Mouse (Mus musculus): ENCODE measurements around the gene Ablim2.

Ablim2 gene

DNA sequence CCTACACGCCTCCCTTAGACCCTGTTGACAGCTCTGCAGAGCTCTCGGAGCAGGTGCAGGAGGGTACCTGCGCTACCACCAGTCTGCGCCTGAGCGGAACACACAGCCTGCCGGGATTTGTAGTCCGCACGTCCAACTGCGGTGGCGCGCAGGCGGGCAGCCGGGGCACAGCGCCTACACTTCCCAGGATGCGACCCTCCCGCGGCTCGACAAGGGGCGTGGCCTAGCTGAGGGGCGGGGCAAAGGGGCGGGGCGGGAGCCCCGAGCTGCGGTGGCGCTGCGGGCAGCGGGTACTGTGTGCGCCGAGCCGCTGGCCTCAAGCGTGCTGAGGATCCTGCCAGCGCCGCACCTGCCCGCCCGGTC, at the start of gene Ablim2:
Gene Ablim2 (plus strand): TSS at position 242 of the 363 bp plus-strand sequence.
- DNase-seq (ENCODE audit: low spot score in 2 of 2), result peak; percentile 85 to 92

DNA sequence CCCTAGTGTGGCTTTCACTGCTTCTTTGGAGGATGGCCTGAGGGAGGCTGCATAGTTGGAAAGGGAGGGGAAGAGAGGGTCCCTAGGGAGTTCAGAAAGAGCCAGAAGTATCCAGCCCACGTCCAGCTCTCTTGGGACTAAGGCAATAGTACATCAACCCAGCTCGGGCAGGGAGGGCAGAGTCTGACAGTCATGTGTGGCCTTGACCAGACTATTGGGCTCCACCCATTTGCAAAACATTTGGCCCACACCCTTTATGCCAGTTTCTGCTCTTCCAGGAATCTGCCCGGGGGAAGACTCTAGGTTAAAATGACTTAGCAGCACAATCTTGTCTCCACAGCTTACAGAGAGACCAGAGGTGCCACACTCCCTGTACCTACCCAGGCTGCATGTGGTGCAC, 47.2 kb upstream of the Ablim2 start:
- DNase-seq (ENCODE audit: low spot score in 2 of 2), result no peak

DNA sequence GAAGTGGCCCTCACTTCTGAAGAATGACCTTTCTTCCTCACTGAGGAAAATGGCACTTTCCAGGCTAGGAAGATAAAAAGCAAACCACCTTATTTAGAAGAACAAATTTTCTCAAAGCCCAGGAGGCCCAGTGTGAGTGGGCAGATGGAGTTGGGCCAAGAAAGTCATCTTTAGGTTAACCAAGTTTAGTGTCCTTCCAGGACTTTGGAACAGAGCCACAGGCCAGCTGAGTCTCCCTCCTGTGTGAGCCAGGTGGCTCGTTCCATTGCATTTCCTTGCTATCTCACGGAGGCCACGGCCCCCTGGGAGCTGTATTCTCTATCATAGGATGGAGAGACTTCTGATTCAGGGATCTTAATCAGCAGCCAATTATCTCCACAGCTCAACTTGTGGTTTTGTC, 46.7 kb upstream of the Ablim2 start:
- no peak for DNase-seq (ENCODE audit: low spot score in 2 of 2)

DNA sequence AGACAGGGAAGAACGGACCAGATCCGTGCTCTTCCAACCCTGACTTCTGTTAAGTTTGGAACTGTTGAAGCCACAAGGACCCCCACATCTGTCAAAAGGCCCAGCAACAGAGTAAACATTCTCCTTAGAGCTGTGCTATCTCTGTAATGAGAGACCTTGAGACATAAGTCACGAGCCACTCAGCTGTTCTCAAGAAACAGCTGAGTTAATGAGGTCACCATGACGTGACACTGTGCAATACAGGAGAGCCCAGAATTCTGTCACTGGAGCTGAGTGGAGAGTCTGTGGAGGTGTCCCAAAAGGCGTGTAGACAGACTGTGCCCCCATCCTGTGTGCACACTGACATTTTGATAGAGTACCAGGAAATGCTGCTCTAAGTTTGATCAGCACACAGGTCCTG, 45.2 kb upstream of the Ablim2 start:
- DNase-seq (ENCODE audit: low spot score in 2 of 2), result no peak

DNA sequence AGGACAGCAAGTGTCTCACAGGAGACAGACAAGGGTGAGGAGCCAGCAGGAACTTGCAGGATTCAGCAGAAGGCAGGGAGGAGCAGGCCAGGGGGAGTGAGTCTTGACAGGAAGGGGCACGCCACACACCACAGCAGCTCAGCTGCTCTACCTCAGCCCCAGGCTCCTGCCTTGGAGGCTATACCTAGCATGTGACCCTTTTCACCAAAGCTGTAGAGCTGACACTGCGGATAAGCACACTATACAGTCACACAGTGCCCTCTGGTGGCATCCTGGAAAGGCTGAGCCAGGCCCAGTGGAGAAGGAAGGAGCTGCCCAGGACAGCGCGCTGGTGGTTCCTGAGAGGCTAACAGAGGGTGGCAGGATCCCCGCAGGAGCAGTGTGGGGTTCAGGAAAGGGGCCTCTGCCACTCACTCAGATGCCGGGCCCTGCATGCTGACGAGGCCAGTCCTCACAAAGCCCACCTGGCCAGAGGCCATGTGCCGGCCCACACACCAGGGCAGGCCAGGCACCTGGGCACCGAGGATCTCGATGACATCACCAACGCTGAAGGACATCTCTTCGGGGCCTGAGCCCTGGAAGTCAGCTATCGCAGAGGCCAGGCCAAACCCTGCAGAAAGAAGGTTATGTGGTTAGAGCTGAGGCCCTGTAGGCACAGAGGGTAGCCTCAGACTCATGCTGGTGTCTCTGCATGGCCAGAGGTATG, 43.9 kb upstream of the Ablim2 start:
- peak; percentile 64 to 76 for DNase-seq (ENCODE audit: low spot score in 2 of 2)

DNA sequence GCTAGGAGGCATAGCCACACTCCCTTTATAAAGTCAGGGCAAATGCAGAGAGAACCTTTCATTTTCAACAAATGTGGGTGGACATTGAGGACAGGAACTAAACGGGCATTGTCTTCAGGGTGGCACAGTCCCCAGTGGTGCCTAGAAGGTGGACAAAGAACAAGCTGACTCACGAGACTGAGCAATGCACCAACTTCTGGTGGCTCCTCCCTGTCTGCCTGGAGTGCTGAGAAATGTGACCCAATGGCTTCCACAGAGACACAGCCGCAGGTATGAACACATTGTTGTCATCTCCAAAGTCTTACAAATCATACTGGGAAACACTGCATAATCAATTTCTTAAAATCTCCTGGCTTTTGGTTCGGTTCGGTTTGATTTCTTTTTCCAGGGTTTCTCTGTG, 40.2 kb upstream of the Ablim2 start:
- DNase-seq (ENCODE audit: low spot score in 2 of 2), result no peak

DNA sequence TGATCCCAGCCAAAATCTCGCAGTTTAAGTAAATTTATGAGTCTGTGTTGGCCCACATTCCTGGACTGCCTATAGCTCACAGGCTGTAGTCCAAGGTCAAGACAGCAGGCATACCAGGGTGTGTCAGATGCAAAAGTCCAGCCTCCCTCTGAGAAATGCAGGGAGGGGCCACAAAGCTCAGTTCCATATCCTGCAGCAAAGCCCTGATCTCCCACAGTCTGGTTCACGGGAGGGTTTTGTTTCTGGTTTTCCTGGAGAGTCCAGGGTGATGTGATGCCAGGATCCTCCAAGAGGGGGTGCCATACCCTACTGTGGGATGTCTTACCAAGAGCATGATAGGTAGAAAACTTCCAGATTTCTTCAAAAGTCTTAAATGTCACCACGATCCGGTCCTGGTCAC, 39.7 kb upstream of the Ablim2 start:
- DNase-seq (ENCODE audit: low spot score in 2 of 2), result peak in 1 of 2 experiments; percentile 46

DNA sequence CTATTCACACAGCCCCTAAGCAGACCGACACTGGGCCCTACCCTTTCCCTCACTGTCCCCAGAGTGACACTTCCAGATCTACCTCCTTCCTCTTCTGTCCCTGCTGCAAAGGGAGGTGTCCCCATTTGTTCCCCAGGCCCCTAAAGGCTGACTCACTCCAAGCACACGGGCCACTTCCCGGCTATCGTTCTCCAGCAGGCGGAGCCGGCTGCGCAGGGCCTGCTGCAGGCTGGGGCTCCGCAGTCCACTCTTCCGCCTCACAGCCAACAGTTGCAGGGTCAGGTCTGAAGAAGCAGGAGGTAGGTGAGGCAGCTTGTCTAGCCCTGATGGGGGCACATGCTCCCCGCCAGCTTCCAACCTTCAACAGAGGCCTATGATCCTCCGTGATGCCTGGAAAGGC, 38.9 kb upstream of the Ablim2 start:
- DNase-seq (ENCODE audit: low spot score in 2 of 2), result no peak

DNA sequence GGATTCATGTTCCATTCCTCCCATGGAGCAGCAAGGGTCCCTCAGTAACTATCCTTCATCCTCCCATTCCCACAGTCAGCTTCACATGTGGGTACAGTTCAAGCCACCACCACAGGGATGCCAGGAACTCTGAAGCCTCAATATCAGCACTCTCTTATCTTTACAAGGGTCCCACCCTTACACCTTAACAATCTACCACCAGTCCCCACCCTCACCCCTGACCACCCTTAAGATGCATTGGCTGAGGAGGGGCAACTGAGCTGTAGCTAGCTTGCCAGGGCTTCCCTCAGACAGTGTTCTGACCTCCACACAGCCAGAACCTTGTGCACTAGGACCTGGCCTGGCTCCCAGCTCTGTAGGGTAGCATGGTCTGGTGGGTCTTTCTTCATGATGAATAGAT, 38.3 kb upstream of the Ablim2 start:
- DNase-seq (ENCODE audit: low spot score in 2 of 2), result no peak

DNA sequence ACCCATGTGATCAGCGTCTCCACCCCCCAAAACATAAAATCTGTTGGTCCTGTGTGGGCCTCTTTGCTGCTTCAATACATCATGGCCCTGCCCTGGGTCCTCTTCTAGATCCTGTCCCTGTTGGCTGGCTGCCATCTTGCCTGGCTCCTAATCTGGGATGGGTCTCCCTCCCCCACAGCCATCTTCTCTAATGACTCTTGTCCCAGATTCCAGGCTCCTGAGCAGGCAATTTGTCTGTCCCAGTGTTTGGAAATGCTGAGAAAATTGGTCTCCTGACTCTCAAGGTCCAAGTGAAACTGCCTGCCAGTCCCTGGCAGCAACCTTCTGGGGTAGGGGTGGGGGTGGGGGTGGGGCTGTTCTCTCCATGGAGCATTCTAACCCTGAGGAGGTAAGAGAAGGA, 37.8 kb upstream of the Ablim2 start:
- no peak for DNase-seq (ENCODE audit: low spot score in 2 of 2)

DNA sequence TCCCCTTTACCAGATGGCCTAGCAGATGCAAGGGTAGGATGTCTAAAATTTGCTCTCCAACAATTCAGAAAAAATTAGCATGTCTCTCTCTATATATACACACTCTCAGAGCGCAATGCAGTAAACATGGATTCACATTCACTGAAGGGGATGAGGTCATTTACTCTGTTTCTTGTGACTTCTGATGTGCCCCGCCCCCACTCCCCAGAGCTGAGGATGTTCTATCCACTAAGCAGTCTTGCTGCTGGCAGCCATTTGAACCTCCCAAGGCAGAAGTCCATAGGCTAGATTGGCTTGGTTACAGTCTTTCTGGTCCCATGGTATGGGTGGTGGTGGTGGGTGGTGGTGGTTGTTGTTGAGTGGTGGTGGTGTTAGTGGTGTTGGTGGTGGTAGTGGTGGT, 35.7 kb upstream of the Ablim2 start:
- DNase-seq (ENCODE audit: low spot score in 2 of 2), result no peak

DNA sequence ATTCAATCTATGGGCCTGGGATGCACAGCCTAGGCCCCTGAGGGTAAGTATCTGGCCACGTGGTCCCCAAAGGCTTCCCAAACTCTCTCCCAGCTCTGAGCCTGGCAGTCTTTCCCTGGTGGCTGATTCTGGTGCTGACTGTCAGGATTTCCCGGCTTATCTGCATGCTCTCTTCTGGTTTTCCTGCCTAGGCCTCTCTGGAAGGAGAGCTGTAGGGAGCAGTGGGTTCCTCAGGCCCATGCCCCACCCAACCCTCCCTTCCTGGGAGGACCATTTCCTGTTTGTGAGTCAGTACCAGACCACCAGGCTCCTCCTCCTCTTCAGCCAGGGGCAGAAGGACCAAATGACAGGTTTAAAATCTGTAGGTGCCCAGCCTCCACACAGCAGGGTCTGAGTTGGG, 35.0 kb upstream of the Ablim2 start:
- no peak for DNase-seq (ENCODE audit: low spot score in 2 of 2)

DNA sequence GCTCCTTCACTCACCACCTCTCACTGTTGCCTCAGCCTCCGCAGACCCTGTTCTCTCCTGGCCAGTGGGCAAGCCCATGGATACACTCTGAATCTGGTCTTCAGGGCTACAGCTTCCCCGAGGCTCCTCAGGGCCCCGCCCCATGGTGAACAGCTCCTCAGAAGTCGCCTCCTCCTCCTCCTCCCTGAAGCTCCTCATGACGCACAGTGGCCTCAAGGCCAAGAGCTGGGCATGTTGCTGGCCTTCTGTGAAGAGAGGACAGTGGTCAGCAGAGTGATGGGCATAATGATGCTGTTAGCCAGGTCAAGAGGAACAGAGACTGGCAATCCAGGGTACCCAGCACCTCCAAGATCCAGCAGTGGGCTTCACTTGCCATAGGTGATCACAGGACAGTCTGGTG, 33.8 kb upstream of the Ablim2 start:
- no peak for DNase-seq (ENCODE audit: low spot score in 2 of 2)

DNA sequence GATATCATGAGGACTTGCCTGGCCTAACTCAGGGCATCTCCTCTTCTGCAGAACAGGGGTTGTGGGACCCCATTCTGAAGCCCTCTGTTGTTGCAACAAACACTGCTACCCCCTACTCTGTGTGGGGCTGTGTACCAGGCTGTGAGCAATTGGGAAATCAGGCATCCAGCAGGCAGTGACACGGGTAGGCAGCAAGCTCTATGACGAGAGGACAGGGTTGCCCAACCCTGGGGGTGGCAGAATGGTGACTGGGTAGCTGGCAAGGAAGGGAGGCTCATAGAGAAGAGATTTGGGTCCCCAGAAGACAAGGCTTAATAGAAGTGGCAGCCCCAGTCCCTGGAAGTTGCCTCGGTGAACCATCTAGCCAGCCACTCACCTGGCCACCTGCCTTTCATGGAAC, 31.8 kb upstream of the Ablim2 start:
- no peak for DNase-seq (ENCODE audit: low spot score in 2 of 2)

DNA sequence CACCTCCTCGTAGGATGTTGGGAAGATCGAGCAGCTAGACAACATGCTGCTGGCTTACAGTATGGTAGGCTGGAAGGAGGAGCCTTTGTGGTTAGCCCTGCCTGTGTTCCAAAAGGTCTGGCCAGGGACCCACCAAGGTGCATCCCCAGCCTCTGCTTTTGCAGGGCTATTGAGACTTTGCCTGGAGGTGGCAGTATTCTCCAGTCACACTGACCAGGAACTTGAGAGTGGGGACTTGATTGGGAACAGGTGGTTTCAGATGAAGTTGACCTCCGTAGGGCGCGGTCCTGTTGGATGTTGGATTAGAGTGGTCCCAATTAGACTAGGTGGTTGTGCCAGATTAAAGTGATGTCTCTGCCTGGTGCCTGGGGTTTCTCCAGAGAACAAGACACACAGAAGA, 30.2 kb upstream of the Ablim2 start:
- DNase-seq (ENCODE audit: low spot score in 2 of 2), result no peak

DNA sequence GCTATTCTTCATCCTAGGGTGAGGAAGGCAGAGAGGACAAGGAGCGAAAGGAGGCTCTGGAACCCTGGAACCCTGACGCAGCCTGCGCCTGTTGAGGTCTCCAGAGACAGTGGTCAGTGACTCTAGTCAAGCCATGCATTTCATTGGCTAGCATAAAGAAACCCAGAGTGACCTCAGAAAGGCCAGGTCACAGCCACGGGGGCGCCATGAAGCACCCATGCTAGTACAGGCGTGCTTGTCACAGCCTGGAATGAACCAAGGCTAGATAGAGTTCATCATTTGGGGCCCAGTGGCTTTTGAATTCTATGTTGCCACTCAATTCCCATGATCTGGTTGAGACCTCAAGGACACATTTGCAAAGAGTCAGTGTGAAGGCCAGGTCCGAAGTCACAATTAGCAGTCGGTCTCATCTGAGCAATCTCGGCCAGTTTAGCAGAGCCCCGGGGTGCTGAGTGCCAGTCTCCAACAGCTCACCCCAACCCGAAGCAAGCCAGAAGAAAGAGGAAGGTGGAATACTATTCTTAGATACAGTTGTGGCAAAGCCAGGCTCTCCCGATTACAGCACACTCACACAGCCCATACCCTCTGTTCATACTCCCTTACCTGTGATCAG, 29.2 kb upstream of the Ablim2 start:
- DNase-seq (ENCODE audit: low spot score in 2 of 2), result no peak

DNA sequence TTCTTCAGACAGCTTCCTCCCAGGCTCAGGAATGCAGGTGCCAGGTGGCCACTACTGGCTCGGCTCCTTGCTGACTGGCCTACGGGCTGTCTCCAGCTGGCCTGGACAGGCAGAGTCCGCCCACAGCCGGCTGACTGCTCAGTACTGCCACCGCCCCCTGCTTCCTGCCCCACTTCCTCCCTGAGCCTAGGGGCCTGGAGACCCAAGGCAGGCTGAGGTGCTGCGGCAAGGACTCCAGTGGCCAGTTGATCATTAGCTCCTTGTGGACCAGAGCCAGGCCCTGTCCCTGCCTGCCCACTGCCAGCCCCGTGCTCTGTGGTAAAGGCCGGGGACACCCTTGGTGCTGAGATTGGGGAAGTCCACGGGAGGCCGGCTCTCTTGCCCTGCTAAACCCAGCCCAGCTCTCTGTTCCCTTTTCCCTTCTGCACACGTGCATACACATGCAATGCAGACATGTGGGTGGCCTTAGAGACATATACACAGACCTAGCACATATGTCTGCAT, 28.7 kb upstream of the Ablim2 start:
- DNase-seq (ENCODE audit: low spot score in 2 of 2), result no peak

DNA sequence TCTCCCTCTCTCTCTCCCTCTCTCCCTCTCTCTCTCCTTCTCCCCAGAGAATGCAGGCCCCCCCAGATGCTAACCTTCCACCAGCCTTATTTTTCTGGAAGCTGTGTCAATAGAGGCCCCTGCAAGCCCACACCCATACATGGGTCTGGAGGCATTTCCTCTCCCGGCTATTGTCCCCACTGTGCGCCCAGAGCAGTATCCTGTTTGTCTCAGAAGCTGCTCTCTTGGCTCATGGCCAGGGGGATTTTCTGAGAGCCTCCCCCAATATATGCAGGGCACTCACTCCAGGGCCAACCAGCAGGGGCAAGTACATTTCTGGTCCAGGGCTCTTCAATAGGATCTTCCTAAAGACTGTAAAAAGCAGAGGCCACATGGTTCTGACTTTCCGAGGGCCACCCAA, 27.8 kb upstream of the Ablim2 start:
- no peak for DNase-seq (ENCODE audit: low spot score in 2 of 2)

DNA sequence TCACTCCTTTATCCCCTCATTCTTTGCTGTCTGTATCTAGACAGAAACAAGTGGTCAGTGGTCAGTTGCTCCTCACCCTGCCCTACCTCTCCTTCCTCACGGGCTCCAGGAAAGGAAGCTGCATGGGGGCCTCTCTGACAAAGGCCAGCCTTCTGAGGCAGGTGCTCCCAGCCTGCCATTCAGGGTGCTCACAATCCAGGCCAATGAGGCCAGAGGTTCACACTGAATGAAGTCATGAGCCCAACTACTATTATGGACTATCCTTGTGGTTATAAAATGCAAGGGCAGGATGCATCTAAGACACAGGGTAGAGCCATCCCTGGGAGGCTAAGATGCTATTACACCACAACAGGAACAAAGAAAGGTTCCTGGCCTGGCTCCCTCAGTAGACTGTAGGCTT, 27.1 kb upstream of the Ablim2 start:
- no peak for DNase-seq (ENCODE audit: low spot score in 2 of 2)

DNA sequence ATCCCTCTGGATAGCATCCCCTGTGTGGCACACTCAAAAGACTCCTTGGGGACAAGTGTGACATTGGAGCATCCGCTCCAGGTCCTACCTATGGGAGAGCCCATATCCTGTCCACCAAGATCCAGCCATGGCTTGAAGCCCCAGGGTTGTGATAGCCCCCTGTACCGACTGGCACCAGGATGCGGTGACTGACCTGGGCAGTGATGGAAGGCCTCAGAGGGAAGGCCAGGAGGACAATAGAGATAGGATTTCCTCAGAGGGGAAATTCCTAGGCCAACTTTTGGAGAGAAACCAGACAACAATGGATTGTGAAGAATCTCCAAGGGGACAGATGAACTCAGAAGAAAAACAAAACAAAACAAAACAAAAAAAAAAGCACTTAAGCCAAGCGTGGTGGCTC, 26.7 kb upstream of the Ablim2 start:
- DNase-seq (ENCODE audit: low spot score in 2 of 2), result no peak

DNA sequence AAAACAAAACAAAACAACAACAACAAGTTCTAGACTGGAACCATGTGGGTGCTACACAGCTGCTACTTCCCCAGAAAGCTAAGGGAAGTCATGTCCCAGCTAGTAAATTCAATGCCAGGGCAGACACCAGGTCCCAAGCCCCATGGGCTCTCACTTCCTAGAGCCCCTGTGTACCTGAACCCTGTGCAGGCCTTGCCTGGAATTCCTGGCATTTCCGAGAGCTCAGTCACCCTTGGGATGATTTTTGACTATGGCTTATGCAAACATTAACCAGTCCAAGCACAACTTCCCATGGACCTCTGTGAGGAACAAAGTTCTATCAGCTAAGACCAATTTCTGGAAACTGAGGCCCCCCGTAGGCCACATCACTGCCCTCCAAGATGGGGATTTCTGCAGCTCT, 24.2 kb upstream of the Ablim2 start:
- DNase-seq (ENCODE audit: low spot score in 2 of 2), result no peak

DNA sequence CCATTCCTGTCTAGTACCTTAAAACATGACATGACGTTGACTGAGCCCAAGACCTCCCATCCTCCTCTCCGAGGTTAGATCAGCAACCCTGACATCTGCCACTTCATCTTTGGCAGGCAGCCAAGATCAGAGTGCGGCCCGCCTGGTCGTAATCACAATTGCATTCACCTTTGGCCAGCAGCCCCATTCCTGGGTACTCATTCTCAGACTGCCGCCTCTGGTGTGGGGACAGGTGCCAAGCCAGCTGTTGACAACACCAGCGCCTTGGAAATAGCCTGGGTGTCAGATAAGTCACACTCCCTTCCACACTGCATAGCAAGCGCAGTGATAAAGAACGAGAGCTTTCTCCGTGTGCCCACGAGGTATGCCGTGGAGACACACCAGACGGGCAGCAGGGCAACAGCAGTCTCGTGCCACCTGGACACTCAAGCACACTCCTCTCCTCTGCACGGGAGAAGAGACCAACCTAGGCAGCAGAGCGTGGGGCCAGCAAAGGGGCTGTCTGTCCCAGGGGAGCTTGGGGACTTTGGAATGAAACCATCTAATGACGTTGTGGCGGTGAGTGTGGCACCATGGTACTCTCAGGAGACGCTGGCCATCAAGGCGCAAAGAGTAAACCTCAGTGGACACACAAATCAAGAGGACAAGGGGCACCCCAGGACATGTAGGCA, 20.3 kb upstream of the Ablim2 start:
- DNase-seq (ENCODE audit: low spot score in 2 of 2), result peak in 1 of 2 experiments; percentile 60

DNA sequence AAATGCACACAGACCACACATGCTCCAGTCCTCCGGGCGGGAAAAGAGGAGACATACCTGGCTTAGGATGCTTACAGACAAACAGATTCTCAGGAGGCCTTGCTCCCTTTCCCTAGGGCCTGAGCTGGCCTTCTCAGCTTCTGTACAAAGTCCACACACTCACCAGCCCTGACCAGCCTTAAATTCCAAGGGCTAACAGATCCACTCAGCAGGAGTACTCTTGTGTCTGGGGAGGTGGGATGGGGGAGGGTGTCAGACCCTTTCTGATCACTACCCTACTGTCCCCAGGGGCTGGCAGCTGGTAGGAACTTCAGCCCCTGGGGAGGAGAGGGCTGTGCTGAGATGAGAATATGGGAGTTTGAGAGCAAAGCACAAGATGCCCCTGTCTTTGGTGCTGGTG, 18.7 kb upstream of the Ablim2 start:
- no peak for DNase-seq (ENCODE audit: low spot score in 2 of 2)

Data from cerebellum, postnatal 4 days (tissue).